Mouse (Mus musculus) spleen, embryonic (tissue): ENCODE data around the gene Nipsnap3b.

ENCODE experiments used
- CTCF ChIA-PET: fragments of 350-600 bp; sonication (Branson Sonifier 250); formaldehyde crosslinking; loops from one replicate; lab custom pipeline; 2022; lab: Charles Lee

The Nipsnap3b gene

DNA sequence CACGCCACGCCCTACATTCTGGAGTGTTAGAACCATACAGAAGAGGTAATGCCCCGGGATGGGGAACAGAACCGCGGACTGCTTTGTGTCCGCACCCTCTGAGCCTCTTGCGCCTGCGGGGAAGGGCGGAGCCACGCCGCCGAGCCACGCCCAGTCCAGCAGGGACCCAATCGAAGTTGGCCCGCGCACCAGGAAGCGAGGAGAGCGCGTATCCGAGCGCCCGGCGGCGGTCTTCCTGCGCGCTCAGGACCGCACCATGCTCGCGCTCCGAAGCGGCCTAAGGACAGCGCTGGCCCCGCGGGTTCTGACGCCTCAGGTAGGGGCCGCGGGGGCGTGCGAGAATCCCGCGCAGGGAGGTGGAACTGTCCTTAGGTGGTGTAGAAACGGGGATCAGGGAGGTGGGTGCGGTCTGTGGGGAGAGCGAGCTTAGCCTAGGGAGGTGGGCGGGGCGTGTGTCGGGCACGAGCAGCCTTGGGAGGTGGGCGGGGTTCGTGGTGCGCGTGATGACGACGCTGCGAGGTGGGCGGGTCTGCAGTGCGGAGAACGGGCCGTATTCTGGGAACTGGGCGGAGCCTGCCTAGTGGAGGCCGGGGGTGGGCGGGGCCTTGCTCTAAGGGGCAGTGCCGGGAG, at the start of gene Nipsnap3b:
Nipsnap3b (plus strand) TSS at position 149 of the 630 bp plus-strand sequence.
- CTCF ChIA-PET: no interaction called here

DNA sequence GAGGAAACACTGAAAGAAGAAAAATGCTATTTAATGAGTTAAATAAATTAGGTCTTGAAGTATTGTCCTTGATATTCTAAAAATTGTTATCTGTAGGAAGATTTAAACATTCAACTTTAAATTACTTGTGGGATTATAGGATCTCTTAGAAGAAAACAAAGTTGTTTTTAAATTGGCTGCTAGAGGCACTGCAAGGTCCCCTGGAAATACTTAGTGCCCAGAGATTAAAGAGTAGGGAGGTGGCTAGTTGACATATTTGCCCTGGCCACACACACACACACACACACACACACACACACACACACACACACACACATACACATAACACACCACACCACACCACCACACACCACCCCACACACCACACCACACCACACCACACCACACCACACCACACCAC, 47.4 kb upstream of the Nipsnap3b start, which contains the start of gene Olfr270:
Olfr270 (plus strand) TSS at position 301 of the 400 bp plus-strand sequence.
- CTCF ChIA-PET: no interaction called here

DNA sequence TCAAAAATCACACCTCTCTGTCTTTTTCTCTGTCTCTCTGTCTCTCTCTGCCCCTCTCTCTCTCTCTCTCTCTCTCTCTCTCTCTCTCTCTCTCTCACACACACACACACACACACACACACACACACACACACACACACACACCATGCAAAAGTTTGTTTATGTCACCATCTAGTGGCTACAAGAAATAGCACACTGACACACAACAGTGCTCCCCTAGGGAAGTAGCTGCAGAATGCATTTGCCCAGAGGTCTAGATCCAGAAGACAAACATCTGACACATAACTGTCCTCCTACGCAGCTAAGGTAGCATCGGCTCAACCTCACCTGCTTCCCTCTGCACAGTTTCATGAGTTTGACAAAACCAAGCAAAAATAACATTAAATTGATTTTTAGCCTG, 26.5 kb upstream of the Nipsnap3b start:
- CTCF ChIA-PET: interaction anchor here (0.7 kb wide), 1 partner anchor 1528 kb away, joined by 4 read pairs; no protein-coding TSS in a partner anchor

DNA sequence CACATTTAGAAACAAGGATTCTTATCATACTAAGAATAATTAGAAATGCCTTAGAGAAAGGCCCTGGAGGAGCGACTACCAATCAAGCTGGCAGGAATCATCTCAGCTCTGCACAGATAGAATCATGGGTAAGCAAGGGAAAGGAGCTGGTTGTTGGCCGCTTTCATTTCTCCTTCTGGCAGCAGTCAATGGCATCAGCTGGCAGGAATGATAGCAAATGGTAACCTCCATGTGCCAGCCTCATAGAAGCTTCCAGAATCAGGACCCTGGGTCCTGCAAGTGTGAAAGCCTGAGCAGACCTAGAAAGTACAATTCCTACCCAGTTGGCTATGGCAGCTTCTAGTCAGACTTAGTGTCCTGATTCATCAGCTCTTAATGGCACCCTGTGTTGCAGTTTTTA, 25.4 kb upstream of the Nipsnap3b start:
- CTCF ChIA-PET: no interaction called here

DNA sequence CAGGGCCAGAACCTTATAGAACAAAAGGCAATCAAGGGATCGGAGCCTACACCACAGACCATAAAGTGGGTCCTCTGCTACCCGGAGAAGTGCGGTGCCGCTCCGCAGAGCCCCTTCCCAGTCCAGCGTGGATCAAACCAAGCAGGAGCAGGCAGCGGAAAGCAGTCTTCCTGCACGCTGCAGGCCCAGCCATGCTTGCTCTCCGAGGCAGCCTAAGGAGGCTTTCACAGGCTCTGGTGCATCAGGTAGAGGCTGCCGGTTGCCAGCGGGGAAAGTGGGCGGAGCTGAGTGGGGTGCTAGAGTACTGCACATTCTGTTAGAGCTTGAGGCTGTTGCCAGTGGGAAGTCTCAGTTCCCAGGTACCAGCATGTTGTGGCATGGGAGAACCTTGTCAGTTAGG, 22.4 kb upstream of the Nipsnap3b start, which contains the start of gene Nipsnap3a:
Nipsnap3a (plus strand) TSS at position 25 of the 400 bp plus-strand sequence.
- CTCF ChIA-PET: no interaction called here

DNA sequence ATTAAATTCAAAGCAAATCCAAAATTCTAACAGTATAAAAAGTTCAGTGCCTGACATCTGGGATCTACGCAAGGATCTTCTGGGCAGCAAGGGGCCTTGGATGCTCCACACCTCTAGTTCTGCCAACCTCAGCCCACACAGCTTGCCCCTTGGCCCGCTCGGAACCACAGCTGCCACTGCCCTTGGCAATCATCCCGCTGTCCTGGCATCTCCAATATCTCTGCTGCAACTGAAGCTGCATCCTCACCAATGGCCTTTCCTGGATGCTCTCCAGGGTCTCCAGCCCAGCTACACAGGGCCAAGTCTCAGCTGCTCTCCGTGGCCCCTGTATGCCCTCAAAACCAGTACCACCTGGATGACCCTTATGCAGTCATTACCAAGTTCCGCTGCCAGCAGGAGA, 12.2 kb upstream of the Nipsnap3b start:
- CTCF ChIA-PET: no interaction called here

DNA sequence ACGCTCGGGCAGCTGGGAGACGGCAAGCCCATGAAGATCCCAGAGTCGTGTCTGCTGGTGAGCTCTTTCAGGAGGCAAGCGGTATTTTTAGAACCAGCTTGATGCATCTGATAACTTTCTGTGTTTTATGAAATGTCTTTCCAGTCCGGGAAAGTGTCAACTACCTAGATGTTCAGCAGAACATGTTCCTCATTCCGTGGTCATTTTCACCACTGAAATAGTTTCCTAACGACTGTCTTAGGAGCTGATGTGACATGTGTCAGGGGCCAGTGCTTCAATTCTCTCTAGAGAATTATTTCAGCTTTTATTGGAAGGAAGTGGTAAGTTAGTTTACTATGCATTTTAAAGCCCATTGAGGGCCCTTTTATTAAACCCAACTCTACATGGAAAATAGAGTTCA, 11.5 kb upstream of the Nipsnap3b start:
- CTCF ChIA-PET: no interaction called here

DNA sequence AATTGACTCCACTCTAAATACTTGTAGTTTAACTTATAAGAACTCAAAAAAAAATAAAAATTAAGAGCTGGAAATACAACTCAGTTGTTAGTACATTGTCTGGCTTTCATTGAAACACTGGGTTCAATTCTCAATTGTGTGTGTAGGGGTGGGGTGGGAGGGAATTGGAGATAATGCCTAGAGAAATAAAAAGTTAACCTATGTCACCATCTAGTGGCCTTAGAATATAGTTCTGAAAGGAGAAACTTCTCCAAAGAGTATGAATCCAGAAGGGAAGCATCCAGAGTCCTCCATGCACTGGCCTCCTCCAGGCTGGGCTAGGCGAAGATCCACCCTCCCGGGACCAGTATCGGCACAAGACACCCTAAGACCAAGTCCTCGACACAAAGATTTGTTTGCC, 2.5 kb upstream of the Nipsnap3b start:
- CTCF ChIA-PET: no interaction called here

DNA sequence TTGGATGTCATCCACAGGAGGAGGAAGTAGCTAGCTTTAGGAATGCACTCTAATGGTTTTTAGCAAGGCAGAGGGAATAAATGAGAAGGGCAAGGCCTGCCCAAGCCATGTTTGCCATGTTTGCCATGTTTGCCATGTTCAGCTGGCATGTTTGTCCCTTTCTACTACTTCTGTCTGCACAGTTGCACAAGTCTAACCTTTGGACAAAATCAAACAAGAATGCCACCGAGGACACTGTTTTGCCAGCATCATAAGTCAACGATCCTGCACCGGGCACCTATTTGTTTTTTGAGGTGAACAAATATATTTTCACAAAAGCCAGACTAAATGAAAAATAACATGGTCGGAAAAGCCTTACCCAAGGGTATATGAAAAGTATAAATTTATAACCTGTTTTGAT, 1.8 kb upstream of the Nipsnap3b start:
- CTCF ChIA-PET: no interaction called here

DNA sequence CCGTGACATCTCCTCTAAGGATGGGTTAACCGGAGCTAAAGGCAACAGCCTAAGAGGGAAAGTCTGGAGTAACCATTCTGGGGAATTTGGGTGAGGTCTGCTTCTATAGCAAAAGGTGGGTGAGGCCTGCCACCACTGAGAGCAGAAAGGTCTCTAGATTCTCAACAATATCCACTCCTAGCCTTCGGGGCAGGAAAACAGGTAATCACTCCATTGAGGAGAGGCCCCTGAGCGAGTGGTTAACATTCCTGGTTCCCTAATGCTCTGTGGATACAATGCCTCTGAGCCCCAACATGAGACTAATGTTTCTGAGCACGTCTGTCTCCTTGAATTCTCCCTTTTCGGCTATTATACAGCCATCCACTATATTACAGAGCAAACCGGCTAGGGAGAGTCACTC, 2.7 kb downstream of the Nipsnap3b start:
- CTCF ChIA-PET: no interaction called here

DNA sequence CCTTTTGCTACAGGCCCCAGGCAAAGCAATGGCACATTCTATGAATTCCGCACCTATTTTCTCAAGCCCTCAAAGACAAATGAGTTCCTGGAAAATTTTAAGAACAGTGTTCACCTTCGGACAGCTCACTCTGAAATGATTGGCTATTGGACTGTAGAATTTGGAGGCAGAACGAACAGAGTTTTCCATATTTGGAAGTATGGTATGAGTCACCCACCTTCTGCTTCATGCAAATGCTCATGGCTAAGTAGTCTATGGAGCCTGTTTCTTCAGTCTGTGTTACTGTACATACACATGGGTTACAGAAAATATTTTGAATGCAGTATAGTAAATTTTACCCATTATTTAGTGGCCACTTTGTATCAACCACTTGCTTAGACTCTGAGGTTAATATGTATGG, 3.3 kb downstream of the Nipsnap3b start:
- CTCF ChIA-PET: no interaction called here

DNA sequence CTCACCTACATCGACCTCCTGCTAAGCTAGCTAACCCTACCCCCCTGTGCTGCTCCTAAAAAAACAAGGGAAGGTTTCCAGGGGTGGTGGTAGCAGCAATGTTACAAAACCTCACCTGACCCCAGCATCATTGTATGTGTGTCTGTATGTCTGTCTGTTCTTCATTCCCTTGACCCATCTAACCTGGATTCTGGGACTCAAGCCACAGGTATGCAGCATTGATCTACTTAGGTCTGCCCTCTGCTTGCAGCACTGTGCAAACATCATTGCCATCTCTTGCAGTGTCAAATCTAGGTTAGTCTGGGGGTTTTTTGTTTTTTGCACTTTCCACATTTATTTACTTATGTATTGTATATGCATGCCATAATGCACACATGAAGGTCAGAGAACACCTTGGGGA, 6.7 kb downstream of the Nipsnap3b start:
- CTCF ChIA-PET: no interaction called here

DNA sequence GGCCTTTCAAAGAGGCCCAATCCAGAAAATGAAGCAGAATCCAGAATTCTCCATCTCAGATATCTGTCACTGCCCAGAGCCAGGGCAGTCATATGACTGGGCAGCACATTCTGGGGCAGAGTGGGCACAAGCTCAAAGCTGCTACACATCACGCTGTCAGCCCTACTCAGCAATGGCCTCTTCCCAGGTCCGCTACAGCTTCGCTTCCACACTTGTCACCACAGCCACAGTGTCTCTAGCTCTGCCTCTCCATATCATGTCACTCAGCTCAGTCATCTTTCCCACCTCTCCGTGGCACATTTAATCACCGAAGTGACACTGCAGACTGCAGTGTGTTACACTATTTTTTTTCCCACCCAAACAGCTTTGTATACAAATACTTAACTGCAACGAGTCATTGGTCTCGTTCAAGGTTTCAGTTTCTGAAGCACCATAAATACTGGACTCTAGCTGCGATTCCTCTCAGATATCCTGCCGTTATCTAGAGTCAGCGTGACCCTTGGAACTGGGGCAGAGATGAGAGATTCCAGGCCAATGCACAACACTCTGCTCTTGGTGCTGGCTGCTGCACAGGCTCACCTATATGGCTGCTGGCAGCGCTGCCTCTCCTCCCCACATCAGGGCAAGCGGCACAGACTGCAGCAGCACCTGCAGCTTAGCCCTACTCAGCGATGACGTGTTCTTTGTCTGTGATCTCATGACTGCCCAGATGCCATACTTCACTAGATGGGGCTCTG, 11.7 kb downstream of the Nipsnap3b start:
- CTCF ChIA-PET: no interaction called here

DNA sequence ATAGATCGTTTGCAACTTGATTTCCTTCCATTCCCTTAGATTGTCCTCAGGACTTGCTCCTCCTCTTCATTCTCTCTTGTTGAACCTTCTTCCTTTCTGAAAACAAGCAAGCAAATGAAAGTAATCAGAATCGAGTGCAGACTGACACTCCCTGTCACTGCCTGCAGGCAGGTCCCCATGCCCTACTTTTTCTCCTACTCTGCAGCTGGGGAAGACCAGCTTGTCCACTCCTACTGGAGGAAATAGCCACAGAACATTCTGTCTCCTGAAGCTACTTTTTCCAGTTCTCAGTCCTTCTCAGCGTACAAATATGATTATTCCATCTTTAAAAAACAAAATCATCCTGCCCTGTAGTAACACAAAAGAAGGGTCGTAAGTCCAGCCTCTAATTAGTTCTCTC, 12.7 kb downstream of the Nipsnap3b start:
- CTCF ChIA-PET: no interaction called here

DNA sequence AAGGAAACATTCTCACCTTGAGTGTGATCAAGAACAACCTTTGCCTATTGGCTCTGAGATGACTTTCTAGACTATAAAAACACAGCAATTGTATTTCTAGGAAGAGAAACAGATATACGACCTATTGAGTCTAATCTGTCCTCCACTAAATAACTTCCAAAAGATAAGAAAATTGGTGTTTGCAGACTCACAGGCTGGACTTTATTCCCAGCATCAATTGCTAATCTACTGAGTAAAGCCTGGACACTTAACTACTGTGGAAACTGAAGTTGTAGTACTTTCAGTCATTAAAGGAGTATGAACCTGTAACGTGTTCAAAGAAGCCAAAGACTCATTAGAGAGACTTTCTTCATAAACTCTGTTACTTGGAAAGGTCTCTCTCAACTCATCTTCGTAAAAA, 16.1 kb downstream of the Nipsnap3b start:
- CTCF ChIA-PET: no interaction called here

DNA sequence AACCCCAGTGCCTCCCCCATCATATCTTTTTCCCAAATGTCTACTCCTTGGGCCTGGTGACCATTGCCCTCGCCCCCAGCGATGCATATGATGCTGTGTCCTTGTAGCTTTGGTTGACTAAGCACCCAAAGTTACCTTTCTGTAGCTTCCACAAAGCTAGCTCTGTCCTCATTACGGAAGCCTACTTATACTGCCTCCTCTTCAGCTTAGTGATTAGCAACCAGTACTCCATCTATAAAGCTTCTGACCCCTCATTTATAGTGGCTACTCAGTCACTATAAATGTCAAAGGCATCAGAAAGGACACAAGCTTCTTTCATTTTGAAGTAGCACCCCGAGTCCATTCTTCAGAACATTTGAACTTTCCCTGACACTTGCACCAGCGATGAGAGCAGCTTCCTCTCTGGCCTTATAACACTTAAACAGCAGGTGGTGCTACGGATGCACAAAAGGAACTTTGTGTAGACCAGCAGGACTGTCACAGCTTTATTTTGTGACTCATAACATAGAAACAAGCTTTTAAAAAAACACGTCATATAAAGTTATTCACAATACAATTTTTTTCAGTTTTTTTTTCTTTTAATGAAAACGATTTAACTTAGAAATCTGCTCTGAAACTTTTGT, 18.8 kb downstream of the Nipsnap3b start:
- CTCF ChIA-PET: no interaction called here

DNA sequence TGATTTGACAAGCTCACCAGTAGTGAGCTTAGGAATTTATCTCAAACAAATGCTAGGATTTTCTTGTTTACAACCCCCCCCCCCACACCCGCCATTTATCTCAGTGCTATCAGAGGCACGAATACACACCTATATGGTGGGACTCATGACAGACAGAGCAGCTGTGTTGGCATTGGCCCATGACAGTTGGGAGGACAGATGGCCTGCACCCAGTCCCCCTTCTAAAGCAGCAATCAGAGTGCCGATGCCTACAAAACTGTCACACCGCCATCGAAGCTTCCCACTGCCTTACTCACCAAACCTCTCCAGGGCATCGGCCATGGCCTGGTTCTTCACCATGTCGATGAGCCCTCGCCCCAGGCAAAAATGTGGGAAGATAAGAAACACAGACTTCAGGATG, 32.1 kb downstream of the Nipsnap3b start:
- CTCF ChIA-PET: no interaction called here

DNA sequence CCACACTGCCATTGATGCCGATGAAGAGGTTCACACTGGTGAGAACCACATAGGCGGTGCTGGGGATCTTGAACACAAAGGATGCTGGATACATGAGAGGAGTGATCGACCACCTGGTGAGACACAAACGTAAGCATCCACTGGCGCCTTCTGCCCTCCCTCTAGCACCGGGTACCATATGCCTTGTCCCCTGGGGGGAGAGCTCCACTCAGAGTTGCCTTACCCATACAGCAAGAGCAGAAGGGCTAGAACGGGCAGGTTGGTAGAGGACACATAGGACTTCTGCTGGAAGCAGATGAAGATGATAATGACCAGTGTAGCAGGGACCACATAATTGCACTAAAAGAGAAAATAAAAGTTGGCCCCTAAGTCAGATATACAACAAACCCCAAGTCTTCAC, 34.1 kb downstream of the Nipsnap3b start:
- CTCF ChIA-PET: no interaction called here

DNA sequence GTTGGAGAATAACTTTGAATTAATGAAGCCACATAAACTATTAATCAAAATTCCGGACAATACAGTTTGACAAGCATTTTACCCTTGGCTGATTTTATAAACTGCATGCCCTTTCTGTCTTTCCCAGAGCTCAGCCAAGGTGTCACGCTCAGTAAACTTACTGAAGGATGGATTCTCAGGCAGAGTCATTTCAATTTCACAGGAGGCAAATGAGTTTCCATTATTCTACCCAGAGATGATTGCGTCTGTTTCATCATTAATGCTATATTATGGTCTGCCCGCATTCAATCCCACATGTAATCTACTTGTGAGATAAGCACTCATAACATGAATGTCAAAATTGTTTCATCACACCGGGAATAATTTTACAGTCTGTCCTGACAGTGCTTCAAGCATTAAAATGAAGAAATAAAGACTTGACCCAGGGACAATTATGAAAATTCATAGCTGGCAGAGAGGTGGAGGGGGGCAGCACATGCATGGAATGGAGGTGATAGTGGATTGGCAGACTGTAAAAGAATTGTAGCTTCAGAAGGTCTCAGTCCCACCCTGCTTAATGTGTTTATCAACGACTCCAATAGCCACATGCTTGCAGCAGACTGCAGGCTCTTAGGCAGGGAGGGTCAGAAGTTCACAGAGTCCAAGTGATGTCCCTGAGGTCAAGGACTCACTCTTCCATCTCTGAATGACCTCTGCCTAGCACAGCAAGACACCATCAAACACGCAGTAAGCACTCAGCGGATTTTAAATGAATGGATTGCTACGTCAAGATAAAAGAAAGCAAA, 34.8 kb downstream of the Nipsnap3b start:
- CTCF ChIA-PET: no interaction called here

DNA sequence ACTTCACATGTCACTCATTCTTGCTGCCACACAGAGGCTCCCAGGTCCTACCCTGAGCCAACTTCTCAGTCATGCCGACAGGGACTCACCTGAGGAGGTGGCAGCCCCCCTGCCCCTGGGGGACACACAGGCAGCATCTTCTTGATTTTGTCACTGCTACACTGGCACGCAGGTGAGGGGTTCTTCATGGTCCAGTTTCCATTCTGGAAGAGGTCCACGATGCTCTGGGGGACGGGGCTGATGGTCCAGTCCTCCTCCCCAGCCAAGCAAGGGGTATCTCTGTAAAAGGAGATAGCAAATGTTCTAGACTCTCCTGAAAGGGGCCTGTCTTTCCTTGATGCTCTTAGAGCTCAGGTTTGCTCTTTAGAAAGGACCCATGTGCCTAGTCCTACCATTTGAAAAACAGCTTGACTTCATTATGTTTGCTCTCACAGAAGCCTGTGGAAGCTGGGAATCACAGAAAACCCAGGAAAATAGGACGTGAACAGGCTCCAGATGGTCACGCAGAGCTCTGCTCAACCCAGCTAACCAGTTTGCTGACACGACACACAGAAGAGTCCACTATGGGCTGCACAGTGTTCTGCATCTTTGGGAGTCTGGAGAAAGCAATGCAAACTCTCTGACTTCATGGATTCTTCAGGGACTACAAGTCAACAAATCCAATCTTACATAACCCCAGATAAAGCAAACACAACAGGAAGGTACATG, 50.8 kb downstream of the Nipsnap3b start:
- CTCF ChIA-PET: no interaction called here
